Mouse (Mus musculus): ENCODE measurements around the gene Slc12a3. TPM values are rescaled to one million over a fixed set of nuclear protein-coding genes. Genes with fewer than 3 reads are reported as not detected.

Slc12a3 gene
- polyA plus RNA-seq, 1 experiment from 2014 or later, result not detected

DNA sequence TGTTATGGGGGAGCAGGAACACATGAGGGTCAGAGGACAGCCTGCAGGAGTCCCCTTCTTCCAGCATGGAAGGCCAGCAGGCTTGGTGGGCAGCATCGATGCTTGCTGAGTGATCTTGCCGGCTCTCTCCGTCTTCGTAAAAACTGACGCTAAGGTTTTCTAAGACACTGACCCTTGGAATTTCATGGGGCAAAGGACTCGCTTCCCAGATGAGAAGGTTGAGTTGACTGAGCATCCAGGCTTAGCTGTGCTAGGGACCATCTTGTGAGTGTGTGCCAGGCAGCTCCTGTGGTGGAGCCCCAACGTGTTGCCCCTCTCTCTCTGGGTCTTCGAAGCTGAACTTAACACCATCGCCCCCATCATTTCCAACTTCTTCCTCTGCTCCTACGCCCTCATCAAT is 13.7 kb downstream of the Slc12a3 start:
- no peaks in the 10 kb centered on the region for H3K9me3 ChIP-seq (replicated peaks)
- H3K36me3 ChIP-seq, result no peaks in the 10 kb centered on the region
- H3K27me3 ChIP-seq (ENCODE audit: low read depth, poor library complexity, severe bottlenecking), result no peaks in the 10 kb centered on the region
- DNase-seq (ENCODE audit: low spot score), result no peak
- no peak overlapping the region for H3K4me3 ChIP-seq
- H3K4me1 ChIP-seq, result no peaks in the 10 kb centered on the region
- 89% methylated on average over 10 of the region's 10 CpGs for WGBS
- no peak overlapping the region for H3K27ac ChIP-seq

DNA sequence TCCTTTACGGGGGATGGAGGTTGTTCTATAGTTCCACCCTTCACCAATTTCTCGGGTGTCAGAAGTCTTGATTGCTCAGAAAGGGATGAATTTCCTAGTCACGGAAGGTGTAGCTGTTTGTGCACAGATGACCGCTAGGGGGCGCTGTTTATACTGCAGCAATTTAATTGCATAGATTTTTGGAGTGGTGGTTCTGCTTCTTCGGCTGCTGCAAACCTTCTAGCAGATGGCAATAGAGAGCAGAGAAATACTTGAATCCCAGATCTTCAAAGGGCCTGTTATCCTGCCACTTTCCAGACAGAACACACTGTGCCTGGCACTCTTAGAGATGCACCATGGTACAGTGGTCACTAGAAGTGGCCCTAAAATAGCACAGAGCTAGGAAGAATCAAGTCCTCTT is 14.3 kb downstream of the Slc12a3 start:
- H3K9me3 ChIP-seq (replicated peaks), result no peaks in the 10 kb centered on the region
- DNase-seq (ENCODE audit: low spot score), result peak; percentile 84
- no peak overlapping the region for H3K4me3 ChIP-seq
- no peaks in the 10 kb centered on the region for H3K36me3 ChIP-seq
- H3K4me1 ChIP-seq, result no peaks in the 10 kb centered on the region
- WGBS, result 19% methylated on average over 6 of the region's 6 CpGs
- no peak overlapping the region for H3K27ac ChIP-seq
- no peaks in the 10 kb centered on the region for H3K27me3 ChIP-seq (ENCODE audit: low read depth, poor library complexity, severe bottlenecking)

DNA sequence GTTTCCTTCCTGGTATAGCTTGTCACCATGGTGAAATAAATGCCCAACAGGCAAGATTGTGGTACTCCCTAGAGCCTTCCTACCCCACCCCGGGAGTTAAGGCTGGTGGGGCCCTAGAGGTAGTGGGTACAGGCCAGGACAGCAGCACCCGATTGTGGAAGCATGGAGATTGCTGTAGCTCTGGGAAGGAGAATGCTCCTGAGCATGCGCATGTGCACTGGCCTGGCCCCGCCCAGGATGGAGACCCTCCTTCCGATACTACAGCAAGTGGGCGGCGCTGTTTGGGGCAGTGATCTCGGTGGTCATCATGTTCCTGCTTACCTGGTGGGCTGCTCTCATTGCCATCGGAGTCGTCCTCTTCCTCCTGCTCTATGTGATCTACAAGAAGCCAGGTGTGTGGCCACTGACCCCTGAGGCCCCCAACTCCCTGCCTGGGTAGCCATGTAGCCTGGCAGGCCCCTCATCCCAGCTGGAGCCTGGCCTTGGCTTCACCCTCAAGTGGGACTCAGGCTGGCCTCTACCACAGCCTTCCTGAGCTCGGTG is 14.8 kb downstream of the Slc12a3 start:
- WGBS, result 75% methylated on average over 11 of the region's 11 CpGs
- Histone ChIP-seq H3K9me3 (replicated peaks) (no peaks in the 10 kb centered on the region), H3K4me1 (no peaks in the 10 kb centered on the region), H3K27me3 (ENCODE audit: low read depth, poor library complexity, severe bottlenecking) (no peaks in the 10 kb centered on the region), H3K36me3 (no peaks in the 10 kb centered on the region), H3K27ac (no peak overlapping the region), H3K4me3 (no peak overlapping the region)
- DNase-seq (ENCODE audit: low spot score), result no peak

- no peak overlapping the region for H3K4me3 ChIP-seq
- no peaks in the 10 kb centered on the region for H3K9me3 ChIP-seq (replicated peaks)
- 90% methylated on average over 4 of the region's 4 CpGs for WGBS
- H3K4me1 ChIP-seq, result no peaks in the 10 kb centered on the region
- H3K27me3 ChIP-seq (ENCODE audit: low read depth, poor library complexity, severe bottlenecking), result no peaks in the 10 kb centered on the region
- DNase-seq (ENCODE audit: low spot score), result no peak
- H3K36me3 ChIP-seq, result no peaks in the 10 kb centered on the region
- no peak overlapping the region for H3K27ac ChIP-seq
Observed at GRCm38 (mm10) chr8:94345657-94346056, 16.7 kb downstream of the Slc12a3 start.

DNA sequence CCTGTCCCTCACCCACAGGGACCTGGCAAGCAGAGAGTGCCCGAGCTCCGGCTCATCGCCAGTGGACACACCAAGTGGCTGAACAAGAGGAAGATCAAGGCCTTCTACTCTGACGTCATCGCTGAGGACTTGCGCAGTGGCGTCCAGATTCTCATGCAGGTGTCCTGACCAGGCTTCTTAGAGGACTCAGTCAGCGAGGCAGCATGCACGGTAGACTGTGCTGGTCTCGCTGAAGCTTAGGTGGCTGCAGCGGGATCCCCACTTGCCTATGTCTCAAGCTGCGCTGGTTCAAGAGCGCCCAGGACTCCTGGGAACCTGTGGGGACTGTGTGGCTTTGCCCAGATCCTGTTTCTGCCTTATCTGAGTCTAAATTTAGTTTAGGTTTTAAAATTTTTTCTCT is 17.3 kb downstream of the Slc12a3 start:
- H3K4me3 ChIP-seq, result no peak overlapping the region
- no peaks in the 10 kb centered on the region for H3K9me3 ChIP-seq (replicated peaks)
- H3K27ac ChIP-seq, result no peak overlapping the region
- no peaks in the 10 kb centered on the region for H3K36me3 ChIP-seq
- no peaks in the 10 kb centered on the region for H3K27me3 ChIP-seq (ENCODE audit: low read depth, poor library complexity, severe bottlenecking)
- no peak for DNase-seq (ENCODE audit: low spot score)
- WGBS, result 92% methylated on average over 13 of the region's 13 CpGs
- no peaks in the 10 kb centered on the region for H3K4me1 ChIP-seq

DNA sequence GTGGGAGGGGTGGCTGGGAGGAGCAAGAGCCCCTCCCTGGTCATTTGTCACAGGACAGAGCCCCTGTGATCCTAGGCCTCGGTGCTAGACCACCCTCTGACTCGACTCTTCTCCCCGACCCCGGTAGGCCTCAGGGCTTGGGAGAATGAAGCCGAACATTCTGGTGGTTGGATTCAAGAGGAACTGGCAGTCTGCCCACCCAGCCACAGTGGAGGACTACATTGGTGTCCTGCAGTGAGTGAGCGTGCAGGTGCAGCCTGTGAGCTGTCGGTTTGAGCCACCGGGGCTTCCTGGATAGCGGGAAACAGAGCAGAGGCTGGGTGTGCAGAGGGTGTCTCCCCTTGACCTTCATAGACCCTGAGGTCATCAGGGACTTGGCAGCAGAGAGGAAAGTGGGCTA is 19.4 kb downstream of the Slc12a3 start:
- 65% methylated on average over 9 of the region's 9 CpGs for WGBS
- no peak for DNase-seq (ENCODE audit: low spot score)
- Histone ChIP-seq H3K27ac (no peak overlapping the region), H3K27me3 (ENCODE audit: low read depth, poor library complexity, severe bottlenecking) (no peaks in the 10 kb centered on the region), H3K36me3 (no peaks in the 10 kb centered on the region), H3K9me3 (replicated peaks) (no peaks in the 10 kb centered on the region), H3K4me3 (no peak overlapping the region), H3K4me1 (no peaks in the 10 kb centered on the region)

DNA sequence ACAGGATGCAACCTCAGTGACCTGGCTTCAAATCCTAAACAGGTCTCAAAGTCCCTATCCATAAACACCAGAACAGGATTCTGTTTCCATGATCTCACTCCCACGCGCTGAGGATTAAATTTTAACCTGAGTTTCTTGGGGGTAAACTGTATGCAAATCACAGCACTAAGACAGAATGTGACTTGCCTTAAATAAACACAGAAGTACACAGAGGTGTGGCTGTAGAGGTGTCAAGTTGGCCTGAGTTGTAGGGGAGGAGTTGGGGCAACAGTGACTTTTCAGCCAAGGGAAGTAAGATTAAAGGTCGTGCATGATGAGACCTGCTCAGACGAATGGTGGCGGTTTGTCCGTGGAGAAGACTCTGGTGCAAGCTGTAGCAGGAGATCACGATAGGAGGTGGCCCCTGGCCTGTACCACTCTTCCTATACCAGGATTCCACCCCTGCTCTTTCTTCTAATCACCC is 25.1 kb downstream of the Slc12a3 start:
- DNase-seq (ENCODE audit: low spot score), result no peak
- H3K4me1 ChIP-seq, result no peaks in the 10 kb centered on the region
- 80% methylated on average over 7 of the region's 7 CpGs for WGBS

GRCm38 (mm10) chr8:94354571-94354970 is 25.6 kb downstream of the Slc12a3 start:
- no peak overlapping the region for H3K27ac ChIP-seq
- H3K27me3 ChIP-seq (ENCODE audit: low read depth, poor library complexity, severe bottlenecking), result no peaks in the 10 kb centered on the region
- H3K4me1 ChIP-seq, result no peaks in the 10 kb centered on the region
- H3K9me3 ChIP-seq (replicated peaks), result no peaks in the 10 kb centered on the region
- DNase-seq (ENCODE audit: low spot score), result no peak
- H3K36me3 ChIP-seq, result no peaks in the 10 kb centered on the region
- WGBS, result 73% methylated on average over 4 of the region's 4 CpGs
- no peak overlapping the region for H3K4me3 ChIP-seq

More for the DNA sequence above, 25.1 kb downstream of the Slc12a3 start:
- Histone ChIP-seq H3K27ac (no peak overlapping the region), H3K27me3 (ENCODE audit: low read depth, poor library complexity, severe bottlenecking) (no peaks in the 10 kb centered on the region), H3K36me3 (no peaks in the 10 kb centered on the region), H3K9me3 (replicated peaks) (no peaks in the 10 kb centered on the region), H3K4me3 (no peak overlapping the region)

GRCm38 (mm10) chr8:94357220-94357619 is 28.2 kb downstream of the Slc12a3 start:
- Histone ChIP-seq H3K4me3 (no peak overlapping the region), H3K27me3 (ENCODE audit: low read depth, poor library complexity, severe bottlenecking) (no peaks in the 10 kb centered on the region), H3K4me1 (no peaks in the 10 kb centered on the region), H3K27ac (no peak overlapping the region), H3K36me3 (no peaks in the 10 kb centered on the region), H3K9me3 (replicated peaks) (no peaks in the 10 kb centered on the region)
- WGBS, result 81% methylated on average over 6 of the region's 6 CpGs
- DNase-seq (ENCODE audit: low spot score), result no peak

GRCm38 (mm10) chr8:94358541-94358940 is 29.5 kb downstream of the Slc12a3 start:
- DNase-seq (ENCODE audit: low spot score), result no peak

DNA sequence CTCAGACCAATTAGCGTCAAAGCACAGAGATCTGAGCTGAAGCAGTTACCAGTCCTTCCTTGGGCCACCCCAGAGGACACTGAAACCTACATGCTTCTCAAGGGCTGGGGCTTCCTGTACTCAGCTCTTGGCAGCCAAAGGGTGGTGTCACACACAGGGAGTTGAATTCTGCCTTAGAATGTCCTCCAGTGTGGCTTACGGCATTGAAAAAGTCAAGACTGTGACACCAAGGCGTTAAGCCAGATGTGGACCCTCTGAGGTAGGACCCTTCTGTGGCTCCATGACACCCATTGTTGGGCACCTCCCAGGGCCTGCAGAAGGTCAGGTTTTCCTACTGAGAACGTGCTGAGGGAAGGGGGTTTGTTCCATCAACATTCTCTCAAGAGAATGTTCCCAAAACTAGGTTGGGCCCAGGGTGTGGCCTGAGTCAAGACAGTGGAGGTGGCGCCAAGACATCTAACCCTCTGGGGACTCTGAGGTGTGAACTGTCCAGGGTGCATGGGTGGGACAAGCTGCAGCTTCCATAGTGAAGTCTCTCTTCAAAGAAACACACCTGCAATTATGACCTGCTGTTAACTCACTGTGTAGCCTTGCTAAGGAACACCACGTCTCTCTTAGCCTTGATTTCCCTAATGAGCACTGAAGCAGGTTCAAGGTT is 32.9 kb downstream of the Slc12a3 start:
- Histone ChIP-seq H3K27me3 (ENCODE audit: low read depth, poor library complexity, severe bottlenecking) (no peaks in the 10 kb centered on the region), H3K4me3 (no peak overlapping the region), H3K36me3 (no peaks in the 10 kb centered on the region), H3K9me3 (replicated peaks) (no peaks in the 10 kb centered on the region), H3K4me1 (peaks cover 8% of the 10 kb centered on the region; the same call in 1 of the 2 replicates), H3K27ac (no peak overlapping the region)
- no peak for DNase-seq (ENCODE audit: low spot score)
- WGBS, result 85% methylated on average over 6 of the region's 6 CpGs

More at GRCm38 (mm10) chr8:94358541-94358940, 29.5 kb downstream of the Slc12a3 start:
- no peaks in the 10 kb centered on the region for H3K27me3 ChIP-seq (ENCODE audit: low read depth, poor library complexity, severe bottlenecking)
- WGBS, result 82% methylated on average over 5 of the region's 5 CpGs
- no peak overlapping the region for H3K27ac ChIP-seq
- no peaks in the 10 kb centered on the region for H3K9me3 ChIP-seq (replicated peaks)
- H3K36me3 ChIP-seq, result no peaks in the 10 kb centered on the region
- H3K4me3 ChIP-seq, result no peak overlapping the region
- peaks cover 8% of the 10 kb centered on the region; the same call in 1 of the 2 replicates for H3K4me1 ChIP-seq

GRCm38 (mm10) chr8:94362607-94363239 is 33.7 kb downstream of the Slc12a3 start:
- H3K4me3 ChIP-seq, result no peak overlapping the region
- no peak overlapping the region for H3K27ac ChIP-seq
- peaks cover 8% of the 10 kb centered on the region; the same call in 1 of the 2 replicates for H3K4me1 ChIP-seq
- no peak for DNase-seq (ENCODE audit: low spot score)
- H3K27me3 ChIP-seq (ENCODE audit: low read depth, poor library complexity, severe bottlenecking), result no peaks in the 10 kb centered on the region
- H3K36me3 ChIP-seq, result no peaks in the 10 kb centered on the region
- H3K9me3 ChIP-seq (replicated peaks), result no peaks in the 10 kb centered on the region
- WGBS, result 78% methylated on average over 7 of the region's 7 CpGs

DNA sequence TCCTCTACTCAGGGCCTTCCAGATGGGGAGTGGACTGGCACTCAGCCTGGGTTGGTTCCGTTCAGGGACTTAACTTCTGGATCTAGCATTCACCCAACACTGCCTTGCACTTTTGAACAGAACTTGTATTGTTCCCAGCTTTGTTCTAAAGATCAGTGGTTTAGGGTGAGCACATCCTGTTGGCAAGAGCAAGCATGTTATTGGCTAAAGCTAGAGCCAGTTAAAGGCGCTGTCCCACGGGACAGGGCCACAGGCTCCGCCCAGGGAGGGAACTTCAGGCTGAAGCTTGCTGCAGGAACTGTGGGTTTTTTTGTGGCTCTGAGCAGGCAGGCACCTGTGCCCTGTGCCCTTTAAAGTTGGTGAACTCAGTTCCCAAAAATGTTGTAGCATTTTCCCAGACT is 34.3 kb downstream of the Slc12a3 start:
- 53% methylated on average over 4 of the region's 4 CpGs for WGBS

More for the DNA sequence above, 34.3 kb downstream of the Slc12a3 start:
- H3K4me1 ChIP-seq, result peaks cover 8% of the 10 kb centered on the region; the same call in 1 of the 2 replicates
- H3K27me3 ChIP-seq (ENCODE audit: low read depth, poor library complexity, severe bottlenecking), result no peaks in the 10 kb centered on the region
- H3K36me3 ChIP-seq, result no peaks in the 10 kb centered on the region
- no peak for DNase-seq (ENCODE audit: low spot score)
- H3K27ac ChIP-seq, result no peak overlapping the region
- no peaks in the 10 kb centered on the region for H3K9me3 ChIP-seq (replicated peaks)
- no peak overlapping the region for H3K4me3 ChIP-seq

All from limb, embryonic 10.5 days (tissue).